Mouse (Mus musculus) C2C12 (cell line): ENCODE measurements around the gene Zfp113. TPM values are rescaled to one million over a fixed set of nuclear protein-coding genes. Genes with fewer than 3 reads are reported as not detected.

Experiments used
- H3K27me3 ChIP-seq: one replicate; pipeline ENCODE4 v1.6.1; 2011; ENCODE audit not compliant: control insufficient read depth, insufficient read depth, insufficient read length
- H3K36me3 ChIP-seq: one replicate; pipeline ENCODE4 v1.6.1; 2011; ENCODE audit not compliant: control insufficient read depth, insufficient read depth
- H3K4me3 ChIP-seq: one replicate; pipeline ENCODE4 v1.5.1; 2011; ENCODE audit warnings: mild to moderate bottlenecking, control low read depth; ENCODE audit not compliant: poor library complexity, insufficient read depth, severe bottlenecking
- H3K79me2 ChIP-seq: one replicate; pipeline ENCODE4 v1.6.1; 2011; ENCODE audit not compliant: control insufficient read depth, insufficient read depth
- H3K79me3 ChIP-seq: one replicate; pipeline ENCODE4 v1.6.1; 2011; ENCODE audit warnings: low read depth, control low read depth
- H3ac ChIP-seq: one replicate; pipeline ENCODE3; 2011; ENCODE audit warnings: low read depth; ENCODE audit not compliant: control insufficient read depth, insufficient read length
- CEBPB ChIP-seq: IDR thresholded peaks from one replicate; pipeline ENCODE4 v1.6.1; 2011; ENCODE audit warnings: low read depth, mild to moderate bottlenecking, control low read depth, moderate library complexity
- CTCF ChIP-seq: IDR thresholded peaks from one replicate; pipeline ENCODE4 v1.5.1; 2011; ENCODE audit not compliant: control insufficient read depth, insufficient read depth, insufficient read length
- FOSL1 ChIP-seq: IDR thresholded peaks from one replicate; pipeline ENCODE4 v1.8.0; 2011; ENCODE audit warnings: mild to moderate bottlenecking, low read length; ENCODE audit not compliant: poor library complexity, insufficient read depth, severe bottlenecking
- MAX ChIP-seq: IDR thresholded peaks from one replicate; pipeline ENCODE4 v1.6.1; 2011; ENCODE audit warnings: mild to moderate bottlenecking, control low read depth
- MYOD1 ChIP-seq: IDR thresholded peaks from one replicate; pipeline ENCODE4 v1.6.1; 2011; ENCODE audit warnings: low read depth; ENCODE audit not compliant: control insufficient read depth, insufficient read length
- MYOG ChIP-seq: IDR thresholded peaks from one replicate; pipeline ENCODE4 v1.6.1; 2011; ENCODE audit not compliant: control insufficient read depth, insufficient read length; ENCODE audit errors: extremely low read depth
- USF1 ChIP-seq: IDR thresholded peaks from one replicate; pipeline ENCODE4 v1.6.1; 2011; ENCODE audit warnings: low read depth, mild to moderate bottlenecking, control low read depth, moderate library complexity
- microRNA-seq: library from miRNA; unstranded; fragments of <30 nt; microRNA quantifications from one replicate; pipeline ENCODE4, GENCODE M21; 2019; ENCODE audit warnings: borderline microRNAs expressed
- polyA plus RNA-seq: library from polyadenylated mRNA; unstranded; fragments of >200 nt; fragmentation: generic; extraction: Trizol; gene quantifications from one replicate; pipeline ENCODE4 v1.2.1, GENCODE M21; 2012; ENCODE audit warnings: missing spikeins

Gene Zfp113
- polyA plus RNA-seq, 1 experiment = 1.9 TPM

DNA sequence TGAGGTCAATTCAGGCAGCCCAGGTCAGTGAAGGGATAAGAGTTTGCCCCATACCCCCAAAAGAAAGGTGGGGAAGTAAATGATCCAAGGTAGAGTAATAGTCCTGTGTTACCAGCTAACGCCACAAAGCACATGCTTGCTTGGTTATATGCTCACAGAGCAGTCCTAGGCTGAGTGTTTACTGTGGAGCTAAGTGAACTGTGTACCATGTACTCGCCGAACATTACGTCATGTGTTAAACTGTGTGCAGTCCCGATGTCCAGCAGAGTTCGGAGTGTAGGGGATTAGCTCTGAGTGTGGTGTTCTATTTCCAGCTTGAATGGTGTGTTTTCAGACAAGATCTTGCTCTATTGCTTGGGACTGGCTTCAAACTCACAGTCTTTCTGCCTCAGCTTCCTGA is 61.1 kb downstream of the Zfp113 start:
- H3K4me3 ChIP-seq = no peak overlapping the region
- peaks cover 56% of the 10 kb centered on the region for H3K36me3 ChIP-seq
- H3K27me3 ChIP-seq = no peaks in the 10 kb centered on the region
- H3K79me3 ChIP-seq = peaks cover 11% of the 10 kb centered on the region
- peaks cover 32% of the 10 kb centered on the region for H3K79me2 ChIP-seq
- no peak overlapping the region for H3ac ChIP-seq
- TF ChIP-seq USF1 (no peak), MYOG (no peak), CEBPB (no peak)

DNA sequence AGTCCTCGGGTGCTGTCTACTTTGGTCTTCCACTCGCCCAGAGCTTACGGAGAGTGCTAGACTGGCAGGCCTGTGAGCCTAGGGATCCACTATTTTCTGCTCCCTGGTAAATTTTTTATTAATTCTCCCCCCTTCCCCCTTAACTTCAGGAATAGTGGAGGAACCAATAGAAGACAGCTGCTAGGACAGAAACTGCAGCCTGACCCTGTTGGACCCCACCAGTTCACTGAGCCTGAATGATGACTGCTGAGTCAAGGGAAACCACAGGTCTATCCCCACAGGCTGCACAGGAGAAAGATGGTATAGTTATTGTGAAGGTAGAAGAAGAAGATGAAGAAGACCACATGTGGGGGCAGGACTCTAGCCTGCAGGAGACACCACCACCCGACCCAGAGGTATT is 62.8 kb downstream of the Zfp113 start:
- Histone ChIP-seq H3K4me3 (no peak overlapping the region), H3ac (no peak overlapping the region), H3K36me3 (peaks cover 42% of the 10 kb centered on the region), H3K79me2 (peaks cover 49% of the 10 kb centered on the region), H3K79me3 (peaks cover 27% of the 10 kb centered on the region), H3K27me3 (no peaks in the 10 kb centered on the region)
- no peak for TF ChIP-seq USF1
- no peak for TF ChIP-seq FOSL1
- TF ChIP-seq CEBPB = no peak
- TF ChIP-seq MYOD1 = no peak
- no peak for TF ChIP-seq CTCF
- no peak for TF ChIP-seq MAX
- TF ChIP-seq MYOG = no peak

DNA sequence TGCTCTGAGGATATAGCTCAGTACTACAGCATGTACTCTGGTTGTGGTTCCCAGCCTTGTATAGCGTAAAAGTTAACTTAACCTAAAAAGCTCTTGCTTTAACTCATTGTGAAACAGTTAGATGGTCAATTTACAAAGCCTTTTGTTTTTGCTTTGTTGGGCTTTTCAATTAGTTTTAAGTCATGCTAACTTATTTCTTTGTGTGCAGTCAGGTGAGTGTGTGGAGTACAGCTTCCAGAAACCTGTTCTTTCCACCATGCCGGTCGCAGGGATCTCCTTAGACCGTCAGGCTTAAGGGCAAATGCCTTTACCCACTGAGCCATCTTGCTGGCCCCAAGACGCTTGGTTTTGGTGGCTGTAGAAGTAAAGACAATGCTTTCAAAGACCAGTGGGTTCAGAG is 64.8 kb downstream of the Zfp113 start:
- Histone ChIP-seq H3K79me2 (peaks cover 70% of the 10 kb centered on the region), H3K4me3 (no peak overlapping the region), H3ac (no peak overlapping the region), H3K79me3 (peaks cover 48% of the 10 kb centered on the region), H3K36me3 (peaks cover 27% of the 10 kb centered on the region), H3K27me3 (no peaks in the 10 kb centered on the region)
- TF ChIP-seq CEBPB = no peak
- TF ChIP-seq FOSL1 = no peak
- TF ChIP-seq CTCF = no peak
- TF ChIP-seq USF1 = no peak
- TF ChIP-seq MAX = no peak

DNA sequence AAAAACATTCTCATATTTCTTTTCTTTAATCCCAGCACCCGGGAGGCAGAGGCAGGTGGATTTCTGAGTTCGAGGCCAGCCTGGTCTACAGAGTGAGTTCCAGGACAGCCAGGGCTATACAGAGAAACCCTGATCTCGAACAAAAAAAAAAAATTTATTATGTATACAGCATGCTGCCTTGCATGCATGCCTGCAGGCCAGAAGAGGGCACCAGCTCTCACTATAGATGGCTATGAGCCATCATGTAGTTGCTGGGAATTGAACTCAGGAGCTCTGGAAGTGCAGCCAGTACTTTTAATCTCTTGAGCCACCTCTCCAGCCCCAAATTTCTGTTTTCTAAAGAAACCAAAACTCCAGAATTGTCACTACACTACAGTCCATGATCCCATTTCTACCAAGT is 65.3 kb downstream of the Zfp113 start:
- H3K79me3 ChIP-seq = peaks cover 52% of the 10 kb centered on the region
- H3K27me3 ChIP-seq = no peaks in the 10 kb centered on the region
- H3K36me3 ChIP-seq = peaks cover 26% of the 10 kb centered on the region
- no peak overlapping the region for H3K4me3 ChIP-seq
- peaks cover 74% of the 10 kb centered on the region for H3K79me2 ChIP-seq
- no peak for TF ChIP-seq USF1
- no peak for TF ChIP-seq CTCF
- H3ac ChIP-seq = no peak overlapping the region

Small RNA genes within 50 kb of the gene (microRNA-seq; reads per million reads assigned to microRNA genes)
- gene Mir106b (4,895 reads per million, percentile 93 among the genes with 10 or more reads in this experiment), gene Mir25 (560 reads per million, percentile 84 among the genes with 10 or more reads in this experiment), gene Mir93 (6,017 reads per million, percentile 94 among the genes with 10 or more reads in this experiment)

Other genes with a start within 250 kb of the Zfp113 start
- not detected for gene Cyp3a13, start 234.1 kb downstream of the Zfp113 start, polyA plus RNA-seq
- gene Gjc3, start 192.6 kb downstream of the Zfp113 start, polyA plus RNA-seq = not detected
- not detected for gene Azgp1, start 174.2 kb downstream of the Zfp113 start, polyA plus RNA-seq
- not detected for gene Smok3a, start 134.5 kb downstream of the Zfp113 start, polyA plus RNA-seq
- gene Smok3b, start 134.3 kb downstream of the Zfp113 start, polyA plus RNA-seq = not detected
- not detected for gene Smok3c, start 102.5 kb downstream of the Zfp113 start, polyA plus RNA-seq
- 3.7 TPM for gene Zkscan1, start 70.7 kb downstream of the Zfp113 start, polyA plus RNA-seq
- gene Zscan21, start 38.8 kb downstream of the Zfp113 start, polyA plus RNA-seq = 8.5 TPM
- gene Cops6, start 5.3 kb upstream of the Zfp113 start, polyA plus RNA-seq = 182 TPM
- gene Ap4m1, start 16.3 kb upstream of the Zfp113 start, polyA plus RNA-seq = 11.2 TPM
- 208 TPM for gene Mcm7, start 16.7 kb upstream of the Zfp113 start, polyA plus RNA-seq
- 58.1 TPM for gene Taf6, start 31.7 kb upstream of the Zfp113 start, polyA plus RNA-seq
- gene Cnpy4, start 31.7 kb upstream of the Zfp113 start, polyA plus RNA-seq = 23.0 TPM
- 2.5 TPM for gene Mblac1, start 38.6 kb upstream of the Zfp113 start, polyA plus RNA-seq
- gene Nxpe5, start 70.2 kb upstream of the Zfp113 start, polyA plus RNA-seq = not detected
- 72.8 TPM for gene Lamtor4, start 99.7 kb upstream of the Zfp113 start, polyA plus RNA-seq
- 6.8 TPM for gene BC037034, start 108.3 kb upstream of the Zfp113 start, polyA plus RNA-seq
- gene Gal3st4, start 117.1 kb upstream of the Zfp113 start, polyA plus RNA-seq = 0.08 TPM
- gene Gm43720, start 124.2 kb upstream of the Zfp113 start, polyA plus RNA-seq = not detected
- 0.60 TPM for gene Gpc2, start 124.3 kb upstream of the Zfp113 start, polyA plus RNA-seq
- gene Stag3, start 124.5 kb upstream of the Zfp113 start, polyA plus RNA-seq = 0.05 TPM
- 0.19 TPM for gene Pvrig, start 186.2 kb upstream of the Zfp113 start, polyA plus RNA-seq